Mouse (Mus musculus) MEL (cell line): ENCODE measurements at regions not wholly inside any gene's neighbourhood (a gene's known extent, or its start where the extent isn't known, plus 50 kb on each side); places are given as distances from the start of the nearest gene placed in this dataset.

ENCODE experiments used
- CHD1 ChIP-seq: IDR thresholded peaks from 2 replicates; pipeline ENCODE4 v1.6.1; 2012; ENCODE audit warnings: low read depth, mild to moderate bottlenecking, inconsistent platforms, low read length, improper control_type of control experiment
- CTCF ChIP-seq, 3 experiments: IDR thresholded peaks in 2 of 3; conservative IDR thresholded peaks in 1 of 3; 2 replicates each; pipeline ENCODE4 v1.5.1; 2011 to 2012; ENCODE audit warnings: low read length in 3 of 3, low read depth in 2 of 3, mild to moderate bottlenecking in 2 of 3, improper control_type of control experiment in 1 of 3, inconsistent platforms in 1 of 3, mixed read lengths in 1 of 3, moderate library complexity in 1 of 3; ENCODE audit not compliant: control insufficient read depth in 1 of 3, insufficient read depth in 1 of 3, poor library complexity in 1 of 3, severe bottlenecking in 1 of 3
- EP300 ChIP-seq, 2 experiments: IDR thresholded peaks; 2 replicates each; pipeline ENCODE4 v1.6.1; 2011; ENCODE audit warnings: improper control_type of control experiment in 2 of 2, low read length in 2 of 2, low read depth in 1 of 2, mild to moderate bottlenecking in 1 of 2
- MEF2A ChIP-seq: IDR thresholded peaks from 2 replicates; pipeline ENCODE4 v1.6.1; 2014; ENCODE audit warnings: low read depth, mild to moderate bottlenecking, inconsistent platforms, low read length, improper control_type of control experiment; ENCODE audit not compliant: poor library complexity, insufficient replicate concordance, severe bottlenecking; ENCODE audit errors: extremely low read depth

DNA sequence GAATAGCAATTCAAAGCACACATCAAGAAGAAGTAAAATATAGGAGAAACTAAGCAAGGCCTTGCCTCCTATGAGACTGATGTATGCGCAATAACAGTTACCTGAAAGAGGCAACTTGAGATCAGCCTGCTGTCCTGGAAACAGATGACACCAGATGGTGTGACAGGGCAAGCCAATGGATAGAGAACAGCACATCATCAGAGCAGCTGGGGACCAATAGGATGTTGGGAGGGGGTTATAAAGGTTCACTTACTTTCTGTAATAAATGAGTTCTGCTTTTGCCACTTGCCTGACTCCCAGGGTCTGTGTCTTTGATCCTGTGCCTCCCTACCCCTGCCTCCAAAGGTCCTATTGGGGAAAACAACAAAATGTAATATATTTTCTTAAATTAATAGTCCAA lies 65.9 kb upstream of the Gm49339 start:
- TF ChIP-seq CTCF (IDR thresholded peaks at IDR 0.05 in 2 of 3, conservative IDR thresholded peaks at IDR 0.05 in 1 of 3; ENCODE audit: control insufficient read depth in 1 of 3, insufficient read depth in 1 of 3, low read depth in 2 of 3, low read length in 3 of 3, poor library complexity in 1 of 3, severe bottlenecking in 1 of 3) (no peak), EP300 (IDR thresholded peaks at IDR 0.05; ENCODE audit: low read depth in 1 of 2, low read length in 2 of 2) (no peak), CHD1 (no peak), MEF2A (no peak)
